Mouse (Mus musculus): ENCODE results near the gene Mpped2. TPM values are rescaled to one million over a fixed set of nuclear protein-coding genes. Genes with fewer than 3 reads are reported as not detected.
A peak's percentile ranks its signal among the peaks of the same experiment; 100 is the strongest.

Mpped2 gene
- polyA plus RNA-seq, 1 experiment from 2014 or later: 92.9 TPM

- Histone ChIP-seq H3K9me3 (no peaks in the 10 kb centered on the region), H3K27ac (replicated peaks) (peak overlapping the region; percentile 63), H3K36me3 (replicated peaks) (no peaks in the 10 kb centered on the region), H3K4me1 (peaks cover 36% of the 10 kb centered on the region), H3K4me3 (no peak overlapping the region), H3K27me3 (replicated peaks; ENCODE audit: low read depth, poor library complexity, severe bottlenecking) (no peaks in the 10 kb centered on the region)
- WGBS: 37% methylated on average over 9 of the region's 9 CpGs
- DNase-seq (ENCODE audit: low spot score): no peak
Observed at GRCm38 (mm10) chr2:106683185-106683831, 9.8 kb upstream of the Mpped2 start.

- Histone ChIP-seq H3K27ac (replicated peaks) (no peak overlapping the region), H3K27me3 (replicated peaks; ENCODE audit: low read depth, poor library complexity, severe bottlenecking) (no peaks in the 10 kb centered on the region), H3K36me3 (replicated peaks) (no peaks in the 10 kb centered on the region), H3K9me3 (no peaks in the 10 kb centered on the region), H3K4me3 (no peak overlapping the region), H3K4me1 (peaks cover 36% of the 10 kb centered on the region)
- DNase-seq (ENCODE audit: low spot score): no peak
- 66% methylated on average over 4 of the region's 4 CpGs for WGBS
Observed at GRCm38 (mm10) chr2:106683832-106684231, 9.2 kb upstream of the Mpped2 start.

DNA sequence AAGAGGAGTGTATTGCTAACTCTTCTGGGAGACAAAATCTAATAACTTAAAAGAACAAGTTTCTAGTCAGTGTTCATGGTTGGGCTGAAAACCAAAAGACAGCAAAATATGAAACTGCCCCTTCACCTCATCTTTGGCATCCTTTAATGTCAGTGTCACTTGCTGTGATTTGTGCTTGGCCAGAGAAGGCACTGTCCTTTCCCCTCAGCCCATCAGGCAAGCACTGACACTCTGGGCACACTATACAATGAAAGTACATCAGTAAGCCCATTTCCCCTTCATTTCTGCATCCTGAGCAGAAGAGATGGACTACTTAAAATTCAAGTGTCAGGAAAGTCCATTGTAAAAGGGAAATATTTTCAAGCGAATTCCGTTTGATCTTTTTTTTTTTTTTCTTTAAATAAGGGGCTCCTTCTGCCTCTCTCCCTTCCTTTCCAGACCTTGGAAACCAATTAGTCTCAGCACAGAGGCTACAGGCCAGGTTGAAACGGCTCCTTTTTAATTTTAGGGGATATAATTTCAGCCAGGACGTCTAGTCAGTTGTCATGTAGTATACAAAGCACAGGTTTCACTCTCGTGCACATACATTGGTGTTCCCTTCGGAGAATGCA lies 1.2 kb upstream of the Mpped2 start:
- Histone ChIP-seq H3K4me3 (peak overlapping the region; percentile 83; the same call in 1 of the 2 replicates), H3K9me3 (no peaks in the 10 kb centered on the region)
- WGBS: 6% methylated on average over 6 of the region's 6 CpGs

GRCm38 (mm10) chr2:106692405-106692782 lies 675 bp upstream of the Mpped2 start:
- Histone ChIP-seq H3K27me3 (replicated peaks; ENCODE audit: low read depth, poor library complexity, severe bottlenecking) (peaks cover 32% of the 10 kb centered on the region), H3K9me3 (no peaks in the 10 kb centered on the region), H3K4me3 (peak overlapping the region; percentile 83), H3K4me1 (peaks cover 44% of the 10 kb centered on the region), H3K36me3 (replicated peaks) (no peaks in the 10 kb centered on the region), H3K27ac (replicated peaks) (peak overlapping the region; percentile 98)
- under 1% methylated on average over 14 of the region's 14 CpGs for WGBS
- DNase-seq (ENCODE audit: low spot score): peak; percentile 46

More for the DNA sequence above, 1.2 kb upstream of the Mpped2 start:
- Histone ChIP-seq H3K36me3 (replicated peaks) (no peaks in the 10 kb centered on the region), H3K27ac (replicated peaks) (no peak overlapping the region), H3K27me3 (replicated peaks; ENCODE audit: low read depth, poor library complexity, severe bottlenecking) (peaks cover 26% of the 10 kb centered on the region), H3K4me1 (peaks cover 42% of the 10 kb centered on the region)
- no peak for DNase-seq (ENCODE audit: low spot score)

DNA sequence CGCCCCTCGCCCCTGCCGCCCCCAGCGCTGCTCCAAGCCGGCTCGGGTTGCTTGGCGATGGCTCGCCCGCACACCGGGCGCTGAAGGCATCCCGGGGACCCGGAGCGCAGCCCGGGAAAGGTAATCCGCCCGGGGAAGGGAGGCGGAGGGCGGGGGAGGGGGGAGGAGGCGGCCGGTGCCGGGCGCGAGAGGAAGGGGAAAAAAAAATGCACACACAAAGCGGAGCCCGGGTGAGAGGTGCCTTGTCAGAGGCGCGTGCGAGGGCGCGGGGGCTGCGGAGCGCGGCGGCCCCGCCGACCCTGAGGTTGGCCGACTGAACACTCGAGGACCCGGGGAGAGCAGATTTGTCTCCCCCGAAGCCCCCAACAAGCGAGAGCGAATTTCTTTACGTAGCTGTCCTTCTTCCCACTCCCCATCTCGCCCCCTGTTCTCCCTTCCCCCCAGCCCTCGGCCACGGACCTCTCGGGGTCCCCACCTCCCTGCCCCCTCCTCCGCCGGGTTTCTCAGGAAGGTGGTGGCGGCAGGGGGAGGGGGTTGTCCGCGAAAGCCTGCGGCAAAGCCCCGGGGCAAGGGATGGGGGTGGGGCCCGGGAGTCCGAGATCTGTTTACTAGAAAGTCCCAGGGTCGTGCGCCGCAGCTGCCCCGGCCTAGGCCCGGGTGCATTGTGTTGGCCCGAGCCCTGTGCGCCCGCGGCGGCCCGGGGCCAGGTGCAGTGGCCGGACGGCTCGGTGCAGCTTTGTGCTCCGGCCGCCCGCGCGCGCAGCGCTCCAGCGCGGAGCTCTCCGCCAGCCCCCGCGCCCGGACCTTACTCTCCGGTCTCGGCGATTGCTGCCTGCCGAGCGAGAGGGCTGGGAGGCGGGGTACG lies 865 bp downstream of the Mpped2 start:
- H3K9me3 ChIP-seq: no peaks in the 10 kb centered on the region
- peaks cover 49% of the 10 kb centered on the region for H3K4me1 ChIP-seq
- under 1% methylated on average over 91 of the region's 91 CpGs for whole genome bisulfite sequencing
- peaks cover 36% of the 10 kb centered on the region for H3K27me3 ChIP-seq (replicated peaks; ENCODE audit: low read depth, poor library complexity, severe bottlenecking)
- DNase-seq (ENCODE audit: low spot score): peak; percentile 88
- peak overlapping the region; percentile 83 for H3K4me3 ChIP-seq
- H3K36me3 ChIP-seq (replicated peaks): no peaks in the 10 kb centered on the region
- peak overlapping the region; percentile 98 for H3K27ac ChIP-seq (replicated peaks)

- peaks cover 49% of the 10 kb centered on the region for H3K4me1 ChIP-seq
- peak overlapping the region; percentile 98 for H3K27ac ChIP-seq (replicated peaks)
- peaks cover 39% of the 10 kb centered on the region for H3K27me3 ChIP-seq (replicated peaks; ENCODE audit: low read depth, poor library complexity, severe bottlenecking)
- WGBS: under 1% methylated on average over 10 of the region's 10 CpGs
- H3K9me3 ChIP-seq: no peaks in the 10 kb centered on the region
- no peak for DNase-seq (ENCODE audit: low spot score)
- peak overlapping the region; percentile 83 for H3K4me3 ChIP-seq
- H3K36me3 ChIP-seq (replicated peaks): peaks cover 4% of the 10 kb centered on the region
Observed at GRCm38 (mm10) chr2:106694567-106694885, 1.5 kb downstream of the Mpped2 start.

DNA sequence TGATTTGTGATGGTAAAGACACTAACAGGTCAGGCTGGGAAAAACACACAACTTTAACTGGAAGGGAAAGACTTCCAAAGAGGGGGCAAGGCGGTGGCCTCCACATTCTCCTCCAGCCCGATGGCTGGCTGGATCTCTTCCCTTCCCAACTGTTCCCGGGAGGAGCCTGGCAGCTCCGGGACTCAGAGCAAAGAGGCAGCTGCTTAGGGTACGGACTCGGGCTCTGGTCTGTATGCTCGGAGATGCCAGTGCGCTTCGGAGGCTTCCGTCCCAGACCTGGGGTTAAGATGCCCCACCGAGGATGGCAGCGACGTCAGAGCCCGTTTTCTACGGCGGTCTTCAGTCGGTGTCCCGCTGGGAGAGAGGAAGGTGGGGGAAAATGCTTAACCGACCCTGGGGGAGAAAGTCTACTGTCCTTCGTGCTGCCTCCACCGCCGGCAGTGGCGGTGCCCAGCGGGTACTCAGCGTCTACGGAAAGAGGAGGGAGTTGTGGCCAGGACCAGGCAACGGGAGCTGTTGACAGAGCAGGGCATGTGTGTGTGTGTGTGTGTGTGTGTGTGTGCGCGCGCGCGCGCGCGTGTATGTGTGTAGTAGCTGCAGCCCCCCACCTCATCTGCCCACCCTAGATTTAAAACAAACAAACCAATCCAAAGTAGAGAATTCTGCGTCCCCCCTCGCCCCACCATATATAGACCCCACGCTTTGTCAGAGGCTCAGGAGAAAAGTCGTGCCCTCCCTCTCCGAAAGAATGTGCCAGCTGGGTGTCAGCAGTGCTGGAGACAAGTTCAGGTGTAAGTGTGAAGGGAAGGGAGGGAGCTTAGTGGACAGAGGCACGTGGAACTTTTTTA lies 2.0 kb downstream of the Mpped2 start:
- Histone ChIP-seq H3K27ac (replicated peaks) (peak overlapping the region; percentile 98), H3K27me3 (replicated peaks; ENCODE audit: low read depth, poor library complexity, severe bottlenecking) (peaks cover 42% of the 10 kb centered on the region), H3K36me3 (replicated peaks) (peaks cover 10% of the 10 kb centered on the region), H3K4me3 (peak overlapping the region; percentile 83), H3K4me1 (peaks cover 54% of the 10 kb centered on the region), H3K9me3 (no peaks in the 10 kb centered on the region)
- WGBS: under 1% methylated on average over 41 of the region's 41 CpGs
- DNase-seq (ENCODE audit: low spot score): peak; percentile 66

- Histone ChIP-seq H3K4me3 (peak overlapping the region; percentile 83), H3K27ac (replicated peaks) (peak overlapping the region; percentile 98), H3K4me1 (peaks cover 56% of the 10 kb centered on the region), H3K36me3 (replicated peaks) (peaks cover 16% of the 10 kb centered on the region), H3K9me3 (no peaks in the 10 kb centered on the region), H3K27me3 (replicated peaks; ENCODE audit: low read depth, poor library complexity, severe bottlenecking) (peaks cover 42% of the 10 kb centered on the region)
- DNase-seq (ENCODE audit: low spot score): peak; percentile 35
- WGBS: 3% methylated on average over 13 of the region's 13 CpGs
Observed at GRCm38 (mm10) chr2:106695734-106696022, 2.6 kb downstream of the Mpped2 start.

DNA sequence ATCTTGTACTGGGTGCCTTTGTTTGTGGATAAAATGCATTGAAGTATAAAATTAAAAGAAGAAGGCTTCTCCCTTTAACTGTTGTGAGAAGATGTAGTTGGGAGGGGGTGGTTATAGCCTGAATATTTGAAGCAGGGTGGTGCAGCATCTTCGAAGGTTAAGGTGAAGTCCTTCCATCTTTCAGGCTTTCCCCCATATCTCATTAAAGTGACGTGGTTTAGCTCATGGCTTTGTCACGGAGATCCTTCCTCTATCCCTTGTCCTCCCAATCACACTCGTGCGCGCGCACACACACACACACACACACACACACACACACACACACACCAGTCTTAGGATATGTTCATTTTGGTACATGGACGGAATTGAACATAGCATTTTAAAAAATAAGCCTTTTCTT lies 3.3 kb downstream of the Mpped2 start:
- no peak for DNase-seq (ENCODE audit: low spot score)
- Histone ChIP-seq H3K9me3 (no peaks in the 10 kb centered on the region), H3K4me1 (peaks cover 56% of the 10 kb centered on the region), H3K27me3 (replicated peaks; ENCODE audit: low read depth, poor library complexity, severe bottlenecking) (peaks cover 39% of the 10 kb centered on the region), H3K27ac (replicated peaks) (no peak overlapping the region; the same call in 1 of the 2 replicates), H3K36me3 (replicated peaks) (peaks cover 23% of the 10 kb centered on the region), H3K4me3 (peak overlapping the region; percentile 83)
- 74% methylated on average over 8 of the region's 8 CpGs for WGBS

DNA sequence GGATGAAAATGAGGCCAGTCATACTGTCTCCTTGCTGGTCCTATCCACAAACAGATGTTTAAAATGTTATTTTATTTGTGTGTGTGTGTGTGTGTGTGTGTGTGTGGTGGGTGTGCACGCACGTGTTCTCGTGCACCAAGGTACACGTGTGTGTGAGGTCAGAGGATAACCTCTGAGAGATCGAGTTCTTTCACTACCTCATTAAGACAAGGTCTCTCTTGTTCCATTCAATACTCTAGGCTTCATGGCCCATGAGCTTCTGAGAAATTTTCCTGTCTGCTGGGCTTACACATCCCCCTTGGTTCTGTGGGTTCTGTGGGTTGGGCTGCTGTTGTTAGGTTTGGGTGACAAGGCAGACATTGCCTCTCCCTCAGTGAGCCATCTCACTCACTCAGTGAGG lies 12.6 kb downstream of the Mpped2 start:
- WGBS: 74% methylated on average over 5 of the region's 5 CpGs
- Histone ChIP-seq H3K36me3 (replicated peaks) (peaks cover 60% of the 10 kb centered on the region), H3K27me3 (replicated peaks; ENCODE audit: low read depth, poor library complexity, severe bottlenecking) (no peaks in the 10 kb centered on the region), H3K4me1 (peaks cover 27% of the 10 kb centered on the region), H3K4me3 (no peak overlapping the region), H3K9me3 (no peaks in the 10 kb centered on the region), H3K27ac (replicated peaks) (no peak overlapping the region)
- no peak for DNase-seq (ENCODE audit: low spot score)

DNA sequence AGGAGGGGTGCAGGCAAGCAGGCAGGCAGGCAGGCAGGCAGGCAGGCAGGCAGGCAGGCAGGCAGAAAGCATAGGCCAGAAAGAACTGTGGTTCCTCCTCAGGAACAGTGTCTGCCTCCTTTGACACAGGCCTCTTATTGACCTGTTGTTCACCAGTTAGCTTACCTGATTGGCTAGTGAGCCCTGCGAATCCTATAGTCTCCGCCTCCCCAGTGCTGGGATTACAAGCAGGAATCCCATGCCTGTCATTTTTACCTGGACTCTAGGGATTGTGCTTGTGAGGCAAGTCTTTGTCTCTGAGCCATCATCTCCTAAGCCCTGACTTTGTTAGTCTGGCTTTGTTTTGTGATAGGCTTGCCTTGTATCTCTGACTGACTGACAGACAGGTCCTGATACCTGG lies 14.1 kb downstream of the Mpped2 start:
- H3K4me1 ChIP-seq: peaks cover 42% of the 10 kb centered on the region
- no peak overlapping the region for H3K4me3 ChIP-seq
- no peaks in the 10 kb centered on the region for H3K9me3 ChIP-seq
- peaks cover 48% of the 10 kb centered on the region for H3K36me3 ChIP-seq (replicated peaks)
- no peak overlapping the region for H3K27ac ChIP-seq (replicated peaks)
- DNase-seq (ENCODE audit: low spot score): peak; percentile 7
- 85% methylated on average over 2 of the region's 2 CpGs for WGBS
- H3K27me3 ChIP-seq (replicated peaks; ENCODE audit: low read depth, poor library complexity, severe bottlenecking): 0 out of 2 replicates have a peak, but pooled peaks cover 4% of the 10 kb centered on the region

DNA sequence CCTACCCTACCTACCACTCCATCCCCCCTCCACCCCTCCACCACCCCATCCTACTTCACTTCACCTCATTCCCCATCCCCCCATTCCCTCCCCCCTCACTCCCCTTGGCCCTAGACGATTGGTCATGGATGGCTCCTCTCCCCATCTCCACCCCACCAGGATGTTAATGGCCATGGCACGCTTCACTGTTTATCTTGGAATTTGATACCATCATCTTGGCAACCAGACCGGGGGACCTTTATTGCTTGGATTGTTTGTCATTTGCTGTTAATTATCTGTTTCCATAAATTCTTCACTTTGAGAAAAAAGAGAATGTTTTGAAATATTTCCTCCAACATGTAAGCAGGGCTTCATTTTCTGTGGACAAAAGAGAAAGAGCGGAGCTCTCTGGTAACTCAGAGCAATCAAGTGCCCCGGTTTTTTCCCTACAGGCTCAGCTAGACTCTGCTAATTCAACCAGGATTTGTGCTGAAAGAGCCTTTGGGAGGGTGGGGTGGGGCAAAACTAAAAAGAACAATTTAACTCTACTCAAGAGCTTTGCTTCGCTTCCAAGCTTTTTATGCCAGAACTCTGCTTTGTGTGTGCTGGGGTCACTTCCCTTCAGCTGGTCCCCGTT lies 17.9 kb downstream of the Mpped2 start:
- peaks cover 25% of the 10 kb centered on the region for H3K36me3 ChIP-seq (replicated peaks)
- peak; percentile 45 for DNase-seq (ENCODE audit: low spot score)
- H3K9me3 ChIP-seq: no peaks in the 10 kb centered on the region
- peak overlapping the region; percentile 66 for H3K27ac ChIP-seq (replicated peaks)
- H3K4me1 ChIP-seq: peaks cover 63% of the 10 kb centered on the region
- 12% methylated on average over 7 of the region's 7 CpGs for WGBS
- no peak overlapping the region for H3K4me3 ChIP-seq
- 0 out of 2 replicates have a peak, but pooled peaks cover 5% of the 10 kb centered on the region for H3K27me3 ChIP-seq (replicated peaks; ENCODE audit: low read depth, poor library complexity, severe bottlenecking)
